Mouse (Mus musculus) adrenal gland, adult (tissue): ENCODE data around the gene Ccnd2.

ENCODE experiments used
- DNase-seq, 2 experiments: peaks; one replicate each; pipeline ENCODE4 v3.0.0; 2022 to 2023; ENCODE audit warnings: low spot score in 1 of 2; ENCODE audit not compliant: inconsistent age in 2 of 2

Gene Ccnd2

GRCm38 (mm10) chr6:127152106-127152951, at the start of gene Ccnd2:
Gene Ccnd2 (minus strand): TSS chr6:127152193.
- peak; percentile 88 to 94 for DNase-seq

- no peak for DNase-seq
Measured at GRCm38 (mm10) chr6:127196985-127197384, 45.0 kb upstream of the Ccnd2 start.

- no peak for DNase-seq
Measured at GRCm38 (mm10) chr6:127181296-127181695, 29.3 kb upstream of the Ccnd2 start.

- no peak for DNase-seq
Measured at GRCm38 (mm10) chr6:127179056-127179759, 27.2 kb upstream of the Ccnd2 start.

- no peak for DNase-seq
Measured at GRCm38 (mm10) chr6:127177962-127178361, 26.0 kb upstream of the Ccnd2 start.

- no peak for DNase-seq
Measured at GRCm38 (mm10) chr6:127177441-127177840, 25.4 kb upstream of the Ccnd2 start.

GRCm38 (mm10) chr6:127172461-127172860, 20.5 kb upstream of the Ccnd2 start:
- no peak for DNase-seq

- no peak for DNase-seq
Measured at GRCm38 (mm10) chr6:127170734-127171133, 18.7 kb upstream of the Ccnd2 start.

GRCm38 (mm10) chr6:127165663-127166062, 13.7 kb upstream of the Ccnd2 start:
- DNase-seq = no peak

- DNase-seq = peak; percentile 79 to 89
Measured at GRCm38 (mm10) chr6:127162842-127163241, 10.8 kb upstream of the Ccnd2 start.

GRCm38 (mm10) chr6:127157321-127157720, 5.3 kb upstream of the Ccnd2 start:
- DNase-seq = no peak

- peak; percentile 59 to 88 for DNase-seq
Measured at GRCm38 (mm10) chr6:127155468-127155867, 3.5 kb upstream of the Ccnd2 start.

- DNase-seq = peak; percentile 84 to 95
Measured at GRCm38 (mm10) chr6:127154708-127155268, 2.8 kb upstream of the Ccnd2 start.

- DNase-seq = peak; percentile 61 to 84
Measured at GRCm38 (mm10) chr6:127153972-127154707, 2.1 kb upstream of the Ccnd2 start.

- peak; percentile 89 to 94 for DNase-seq
Measured at GRCm38 (mm10) chr6:127153296-127153800, 1.4 kb upstream of the Ccnd2 start.

- peak; percentile 80 to 93 for DNase-seq
Measured at GRCm38 (mm10) chr6:127151565-127152105, 358 bp downstream of the Ccnd2 start.

GRCm38 (mm10) chr6:127150663-127151564, 1.1 kb downstream of the Ccnd2 start:
- DNase-seq = peak; percentile 91 to 95

- DNase-seq = peak; percentile 71 to 89
Measured at GRCm38 (mm10) chr6:127149944-127150662, 1.9 kb downstream of the Ccnd2 start.
